In the genomic region with DNA sequence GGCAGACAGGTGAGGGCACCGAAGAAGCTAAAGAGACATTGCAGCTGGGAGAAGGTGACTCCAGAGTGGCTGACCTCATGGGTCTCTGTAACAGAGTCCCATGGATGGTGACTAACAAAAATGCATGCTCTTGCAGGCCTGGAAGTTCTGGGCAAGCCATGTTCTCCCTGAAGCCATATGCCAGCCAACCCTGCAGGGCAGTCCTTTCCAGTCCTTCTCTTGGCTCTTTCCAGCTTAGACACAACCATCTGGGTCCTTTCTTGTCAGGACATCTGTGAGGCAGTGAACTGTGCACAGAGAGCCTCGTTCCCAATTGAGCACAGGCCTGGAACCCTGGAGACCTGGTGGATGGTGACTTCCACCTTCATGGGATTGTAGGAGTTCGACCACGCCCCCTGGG, we compare ENCODE assay signal across 21 mouse cellular contexts. TPM values are rescaled to one million over a fixed set of nuclear protein-coding genes. Genes with fewer than 3 reads are reported as not detected.
"Had no signal": no experiment of that assay in that cellular context is flagged by ENCODE, and none has a peak within 500 bp of the region (broad histone marks: within the 10 kb centered on the region; RNA-seq: fewer than 3 reads in every experiment).

No protein-coding gene starts in this region.

- H3K36me3 ChIP-seq: lung, embryonic 15.5 days; midbrain, embryonic 13.5 days; midbrain, embryonic 15.5 days; neural tube, embryonic 12.5 days; stomach, embryonic 15.5 days had no signal

- ATAC-seq: liver, postnatal 0 days; lung, postnatal 0 days; midbrain, embryonic 13.5 days; midbrain, embryonic 15.5 days had no signal

- DNase-seq: liver, postnatal 0 days; lung, adult 2 months; lung, postnatal 14 days; lung, postnatal 36 days; right cerebral cortex, postnatal 14 days; thymus, adult 2 months; thymus, postnatal 25 days; thymus, postnatal 4 days had no signal

- H3K4me2 ChIP-seq: lung, embryonic 15.5 days; midbrain, embryonic 11.5 days; midbrain, embryonic 13.5 days; midbrain, embryonic 15.5 days; neural tube, embryonic 12.5 days; stomach, embryonic 15.5 days had no signal

- H3K9ac ChIP-seq: liver, postnatal 0 days; lung, embryonic 15.5 days; midbrain, embryonic 13.5 days; midbrain, embryonic 15.5 days; neural tube, embryonic 12.5 days; stomach, embryonic 15.5 days had no signal

- H3K27ac ChIP-seq: lung, embryonic 15.5 days; macrophage; midbrain, embryonic 13.5 days; midbrain, embryonic 15.5 days; neural tube, embryonic 12.5 days; stomach, embryonic 15.5 days; stomach, postnatal 0 days had no signal

- H3K9me3 ChIP-seq: lung, embryonic 15.5 days; megakaryocyte, embryonic 14.5 days; midbrain, embryonic 13.5 days; midbrain, embryonic 15.5 days; neural tube, embryonic 12.5 days; stomach, embryonic 15.5 days had no signal

- H3K27me3 ChIP-seq: lung, embryonic 15.5 days; midbrain, embryonic 13.5 days; midbrain, embryonic 15.5 days; neural tube, embryonic 12.5 days; stomach, embryonic 15.5 days had no signal

- H3K4me3 ChIP-seq: lung, embryonic 15.5 days; megakaryocyte, embryonic 14.5 days; midbrain, embryonic 13.5 days; midbrain, embryonic 15.5 days; neural tube, embryonic 12.5 days; stomach, embryonic 15.5 days had no signal

- H3K4me1 ChIP-seq: lung, embryonic 15.5 days; megakaryocyte, embryonic 14.5 days; midbrain, embryonic 13.5 days; midbrain, embryonic 15.5 days; neural tube, embryonic 12.5 days; stomach, embryonic 15.5 days had no signal

RNA-seq across cellular contexts. Expression of a gene that starts 58.5 kb away (rescaled TPM):
- polyA plus RNA-seq: liver, postnatal 0 days; lung, adult 2 months; lung, embryonic 15.5 days; lung, postnatal 0 days; macrophage; neural tube, embryonic 14.5 days; spleen, adult 2 months; stomach, embryonic 15.5 days; stomach, postnatal 0 days; urinary bladder, adult 2 months had no signal
